Mouse (Mus musculus): ENCODE results near the gene Tgm2. TPM values are rescaled to one million over a fixed set of nuclear protein-coding genes. Genes with fewer than 3 reads are reported as not detected.

Tgm2 gene
- total RNA-seq, 2 experiments from 2014 or later = 9.8 to 14.0 TPM

DNA sequence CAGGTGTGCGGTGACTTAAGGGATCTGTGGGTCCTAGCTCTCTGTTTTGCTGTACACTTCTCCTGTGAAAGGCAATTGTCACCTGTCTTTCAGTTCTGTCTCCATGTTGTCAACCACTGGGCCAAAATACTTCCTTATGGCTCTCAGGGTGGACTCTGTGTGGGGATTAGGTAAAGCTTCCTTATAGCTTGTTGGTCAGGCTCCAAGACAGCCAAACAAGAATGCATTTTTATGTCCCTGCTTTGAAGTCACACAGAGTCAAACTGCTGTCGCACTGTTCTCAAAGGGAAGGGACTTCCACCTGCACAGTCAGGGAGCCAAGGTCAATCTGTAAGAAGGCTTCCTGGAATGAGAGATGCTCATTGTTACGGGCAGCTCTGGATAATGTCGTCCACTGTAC is 31.9 kb upstream of the Tgm2 start:
- TF ChIP-seq CTCF (conservative IDR thresholded peaks at IDR 0.05) = no peak
- no peak for DNase-seq (ENCODE audit: low spot score in 2 of 2)
- no peak overlapping the region for H3K27ac ChIP-seq

DNA sequence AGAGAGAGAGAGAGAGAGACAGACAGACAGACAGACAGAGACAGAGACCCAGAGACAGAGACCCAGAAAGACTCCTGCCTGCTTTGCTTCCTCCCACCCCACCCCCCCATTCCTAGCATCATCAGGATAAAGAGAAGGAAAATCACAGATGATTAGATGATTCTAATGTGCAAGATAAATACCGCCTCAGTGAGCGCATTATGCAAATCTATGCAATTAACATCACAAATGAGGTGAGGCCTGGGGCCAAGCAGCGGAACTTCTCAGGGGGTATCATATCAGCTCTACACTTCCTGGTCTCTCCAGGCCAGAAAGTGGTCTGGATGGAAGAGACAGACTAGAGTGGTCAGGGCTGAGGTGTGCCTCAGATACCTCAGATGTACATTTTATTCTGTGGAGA is 31.3 kb upstream of the Tgm2 start:
- no peak overlapping the region for H3K4me3 ChIP-seq
- DNase-seq (ENCODE audit: low spot score in 2 of 2) = no peak
- H3K27ac ChIP-seq = no peak overlapping the region
- no peak for TF ChIP-seq CTCF (conservative IDR thresholded peaks at IDR 0.05)

More for the DNA sequence above, 31.9 kb upstream of the Tgm2 start:
- no peak overlapping the region for H3K4me3 ChIP-seq

- Histone ChIP-seq H3K4me3 (no peak overlapping the region), H3K27ac (no peak overlapping the region)
- TF ChIP-seq CTCF (conservative IDR thresholded peaks at IDR 0.05) = no peak
- no peak for DNase-seq (ENCODE audit: low spot score in 2 of 2)
Observed at GRCm38 (mm10) chr2:158176763-158177162, 30.5 kb upstream of the Tgm2 start.

DNA sequence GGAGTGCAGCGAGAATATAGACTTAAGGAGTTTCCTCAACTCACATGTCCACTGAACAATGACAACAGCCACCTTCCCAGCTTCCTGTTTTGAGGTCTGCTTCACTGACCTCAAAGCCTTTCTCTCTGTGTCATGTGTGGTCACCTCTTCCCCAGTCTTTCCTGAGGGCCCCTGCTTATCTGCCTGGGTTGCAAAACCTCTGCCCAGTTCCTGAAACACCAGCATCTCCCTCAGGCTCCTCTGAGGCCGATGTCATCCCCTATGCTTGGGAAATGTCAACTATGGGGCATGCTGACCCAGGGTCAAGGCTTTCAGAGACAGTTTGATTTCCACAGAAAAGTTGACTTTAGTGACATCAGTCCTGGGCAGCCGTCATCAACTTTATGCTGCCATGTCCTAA is 29.2 kb upstream of the Tgm2 start:
- Histone ChIP-seq H3K27ac (no peak overlapping the region; the same call in 1 of the 2 replicates), H3K4me3 (no peak overlapping the region)
- TF ChIP-seq CTCF (conservative IDR thresholded peaks at IDR 0.05) = no peak
- no peak for DNase-seq (ENCODE audit: low spot score in 2 of 2)

GRCm38 (mm10) chr2:158174958-158175357 is 28.7 kb upstream of the Tgm2 start:
- no peak for DNase-seq (ENCODE audit: low spot score in 2 of 2)
- H3K27ac ChIP-seq = no peak overlapping the region; the same call in 1 of the 2 replicates
- no peak for TF ChIP-seq CTCF (conservative IDR thresholded peaks at IDR 0.05)

GRCm38 (mm10) chr2:158174438-158174837 is 28.2 kb upstream of the Tgm2 start:
- TF ChIP-seq CTCF (conservative IDR thresholded peaks at IDR 0.05) = no peak
- no peak overlapping the region for H3K4me3 ChIP-seq
- peak in 1 of 2 experiments; percentile 11 for DNase-seq (ENCODE audit: low spot score in 2 of 2)
- H3K27ac ChIP-seq = 0 out of 2 replicates have a peak overlapping the region, but pooled peaks have one; percentile 23

More at GRCm38 (mm10) chr2:158174958-158175357, 28.7 kb upstream of the Tgm2 start:
- no peak overlapping the region for H3K4me3 ChIP-seq

GRCm38 (mm10) chr2:158170394-158170793 is 24.2 kb upstream of the Tgm2 start:
- Histone ChIP-seq H3K4me3 (no peak overlapping the region), H3K27ac (no peak overlapping the region)
- DNase-seq (ENCODE audit: low spot score in 2 of 2) = no peak
- TF ChIP-seq CTCF (conservative IDR thresholded peaks at IDR 0.05) = no peak

- Histone ChIP-seq H3K27ac (no peak overlapping the region), H3K4me3 (no peak overlapping the region)
- DNase-seq (ENCODE audit: low spot score in 2 of 2) = no peak
Observed at GRCm38 (mm10) chr2:158169771-158170170, 23.5 kb upstream of the Tgm2 start.

DNA sequence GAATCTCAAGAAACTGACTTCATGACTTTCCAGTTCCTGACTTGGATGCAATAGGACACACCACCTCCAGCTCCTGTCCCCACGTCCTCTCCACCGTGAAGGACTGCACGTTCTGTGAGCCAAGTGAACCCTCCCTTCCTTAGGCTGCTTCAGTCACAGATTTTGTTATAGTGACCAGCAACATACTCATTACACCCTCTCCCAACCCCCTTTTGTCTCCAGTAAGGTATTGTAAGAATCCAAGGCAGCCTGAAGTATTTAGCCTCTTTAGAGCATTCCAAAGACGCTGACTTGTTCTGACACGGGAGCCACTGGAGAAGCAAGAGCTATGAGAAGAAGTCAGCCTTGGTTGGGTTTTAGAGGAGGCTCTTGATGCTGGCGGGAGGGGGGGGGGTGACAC is 23.1 kb upstream of the Tgm2 start:
- no peak for TF ChIP-seq CTCF (conservative IDR thresholded peaks at IDR 0.05)
- Histone ChIP-seq H3K4me3 (no peak overlapping the region), H3K27ac (no peak overlapping the region)
- DNase-seq (ENCODE audit: low spot score in 2 of 2) = no peak

More at GRCm38 (mm10) chr2:158169771-158170170, 23.5 kb upstream of the Tgm2 start:
- TF ChIP-seq CTCF (conservative IDR thresholded peaks at IDR 0.05) = no peak

DNA sequence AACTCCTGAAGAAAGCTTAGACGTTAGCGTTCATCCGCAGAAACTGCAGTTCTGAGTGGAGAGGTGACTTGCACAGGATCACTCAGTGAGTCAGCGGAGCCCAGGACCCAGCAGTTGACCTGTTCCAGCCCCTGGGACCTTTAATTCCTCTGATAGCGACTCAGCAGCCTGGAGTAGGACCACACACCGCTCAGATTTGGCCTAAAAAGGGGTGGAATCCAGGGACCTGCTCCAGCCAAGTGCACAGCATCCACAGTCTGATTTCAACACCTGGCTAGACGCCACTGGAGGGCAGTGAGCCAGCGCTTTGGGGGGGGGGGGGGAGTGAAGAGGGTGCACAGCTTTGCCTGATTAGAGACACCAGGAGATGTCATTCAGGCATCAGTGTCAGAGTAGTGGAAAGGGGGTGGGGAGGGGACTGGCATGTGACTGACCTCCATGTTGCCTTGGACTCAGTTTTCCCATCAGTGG is 22.5 kb upstream of the Tgm2 start:
- Histone ChIP-seq H3K4me3 (no peak overlapping the region), H3K27ac (no peak overlapping the region)
- no peak for DNase-seq (ENCODE audit: low spot score in 2 of 2)
- TF ChIP-seq CTCF (conservative IDR thresholded peaks at IDR 0.05) = no peak

DNA sequence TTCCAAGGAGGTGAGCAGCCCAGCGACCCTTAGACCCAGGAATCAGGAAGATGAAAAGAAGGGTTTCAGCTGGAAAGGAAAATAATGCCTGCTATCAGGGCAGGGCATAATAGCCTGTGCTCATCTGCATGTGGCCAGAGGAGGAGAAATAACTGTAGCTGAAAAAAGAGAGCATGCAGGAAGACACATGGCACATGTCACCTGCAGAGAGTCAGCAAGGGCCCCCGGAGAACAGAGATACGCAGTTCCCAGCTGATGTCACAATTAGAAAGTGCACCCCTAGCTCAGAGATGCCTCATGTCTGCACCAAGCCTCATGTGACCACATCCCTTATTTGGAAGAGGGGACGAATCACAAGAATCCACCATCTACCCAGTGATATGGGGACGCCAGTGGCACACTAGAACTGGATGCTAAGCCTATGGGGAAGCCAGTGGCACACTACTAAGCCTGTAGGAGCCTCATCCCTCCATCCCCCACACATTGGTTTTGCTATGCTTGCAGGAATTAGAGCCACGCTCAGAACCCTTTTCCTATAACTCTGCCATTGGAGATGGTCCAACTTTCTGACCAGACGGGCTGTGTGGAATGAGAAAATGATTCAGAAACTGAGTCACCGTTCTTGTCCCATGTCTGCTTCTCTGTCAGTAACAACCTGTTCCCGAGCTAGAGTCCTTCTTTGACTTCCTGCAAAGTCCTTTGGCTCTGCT is 21.4 kb upstream of the Tgm2 start:
- no peak overlapping the region for H3K27ac ChIP-seq
- H3K4me3 ChIP-seq = no peak overlapping the region
- no peak for DNase-seq (ENCODE audit: low spot score in 2 of 2)
- no peak for TF ChIP-seq CTCF (conservative IDR thresholded peaks at IDR 0.05)

DNA sequence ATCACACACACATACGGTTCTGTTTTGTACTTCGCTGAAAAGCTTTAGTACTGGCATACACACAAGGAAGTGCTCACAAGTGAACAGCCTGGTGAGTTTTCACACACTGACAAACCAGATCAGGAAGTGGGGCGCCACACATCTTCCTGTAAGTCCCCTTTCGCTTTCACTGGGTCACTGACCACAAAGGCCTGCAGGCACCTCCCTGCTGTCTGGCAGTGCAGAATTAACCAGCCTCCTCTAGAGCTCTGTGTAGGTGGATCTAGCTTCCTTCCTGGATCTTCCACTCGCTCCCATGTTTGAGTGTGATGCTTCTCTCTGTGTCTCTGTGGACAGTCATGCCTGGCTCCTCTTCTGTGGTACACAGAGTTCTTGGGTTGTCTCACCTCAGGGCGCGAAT is 20.4 kb upstream of the Tgm2 start:
- no peak for DNase-seq (ENCODE audit: low spot score in 2 of 2)
- H3K27ac ChIP-seq = no peak overlapping the region
- H3K4me3 ChIP-seq = no peak overlapping the region
- no peak for TF ChIP-seq CTCF (conservative IDR thresholded peaks at IDR 0.05)

GRCm38 (mm10) chr2:158165776-158166175 is 19.5 kb upstream of the Tgm2 start:
- Histone ChIP-seq H3K4me3 (no peak overlapping the region), H3K27ac (no peak overlapping the region)
- DNase-seq (ENCODE audit: low spot score in 2 of 2) = no peak
- TF ChIP-seq CTCF (conservative IDR thresholded peaks at IDR 0.05) = no peak

DNA sequence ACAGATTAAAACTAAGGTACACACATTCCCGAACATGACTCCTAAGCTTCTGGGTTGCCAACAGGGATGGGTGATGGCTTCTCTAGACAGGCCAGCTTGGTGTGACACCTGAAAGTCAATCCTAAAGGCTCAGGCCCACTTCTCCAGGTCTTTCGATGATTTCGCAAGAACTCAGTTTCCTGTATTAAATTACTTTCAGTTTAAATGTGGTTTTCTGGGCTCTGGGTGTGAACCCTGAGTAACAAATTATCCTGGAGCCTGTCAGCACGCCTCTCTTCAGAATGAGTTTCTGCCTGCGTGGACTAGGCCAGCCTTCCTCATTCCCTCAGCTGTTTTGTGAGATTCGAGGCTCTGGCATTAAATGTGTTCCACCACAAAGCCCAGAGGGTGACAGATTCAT is 16.8 kb upstream of the Tgm2 start:
- no peak overlapping the region for H3K4me3 ChIP-seq
- H3K27ac ChIP-seq = no peak overlapping the region
- no peak for TF ChIP-seq CTCF (conservative IDR thresholded peaks at IDR 0.05)
- no peak for DNase-seq (ENCODE audit: low spot score in 2 of 2)
